Mouse (Mus musculus) adrenal gland, postnatal 10 days (tissue): ENCODE measurements around the gene Ranbp9. TPM values are rescaled to one million over a fixed set of nuclear protein-coding genes. Genes with fewer than 3 reads are reported as not detected.
"Not testable (repeated sequence)": the region's sequence is repeated elsewhere in the genome, so short reads cannot be mapped to it uniquely, and the experiment has no call there.

Experiments
- DNase-seq: peaks from one replicate; pipeline ENCODE4 v3.0.0; 2021; ENCODE audit warnings: mixed read lengths
- total RNA-seq, 2 experiments: library from RNA; stranded (reverse); gene quantifications; 2 replicates each; pipeline ENCODE4 v1.2.3; 2021

Ranbp9 gene
- total RNA-seq, 2 experiments from 2014 or later: 53.1 to 59.9 TPM

GRCm38 (mm10) chr13:43496660-43497059 lies 15.6 kb upstream of the Ranbp9 start:
- no peak for DNase-seq

- DNase-seq: no peak
Measured at GRCm38 (mm10) chr13:43495645-43496044, 14.6 kb upstream of the Ranbp9 start.

GRCm38 (mm10) chr13:43493725-43494124 lies 12.6 kb upstream of the Ranbp9 start:
- no peak for DNase-seq

GRCm38 (mm10) chr13:43493058-43493481 lies 12.0 kb upstream of the Ranbp9 start:
- DNase-seq: no peak

GRCm38 (mm10) chr13:43486501-43487213 lies 5.6 kb upstream of the Ranbp9 start:
- no peak for DNase-seq

- DNase-seq: no peak
Measured at GRCm38 (mm10) chr13:43485278-43485976, 4.3 kb upstream of the Ranbp9 start.

- no peak for DNase-seq
Measured at GRCm38 (mm10) chr13:43482782-43483181, 1.7 kb upstream of the Ranbp9 start.

- DNase-seq: peak; percentile 36
Measured at GRCm38 (mm10) chr13:43481859-43482245, 770 bp upstream of the Ranbp9 start.

- DNase-seq: no peak
Measured at GRCm38 (mm10) chr13:43480595-43480956, 506 bp downstream of the Ranbp9 start.

- peak; percentile 51 for DNase-seq
Measured at GRCm38 (mm10) chr13:43479767-43480571, 1.1 kb downstream of the Ranbp9 start.

- DNase-seq: no peak
Measured at GRCm38 (mm10) chr13:43479024-43479705, 1.9 kb downstream of the Ranbp9 start.

GRCm38 (mm10) chr13:43478586-43478985 lies 2.5 kb downstream of the Ranbp9 start:
- peak; percentile 38 for DNase-seq

GRCm38 (mm10) chr13:43477098-43477697 lies 3.9 kb downstream of the Ranbp9 start:
- no peak for DNase-seq

- DNase-seq: no peak
Measured at GRCm38 (mm10) chr13:43476226-43476625, 4.9 kb downstream of the Ranbp9 start.

GRCm38 (mm10) chr13:43474722-43475121 lies 6.4 kb downstream of the Ranbp9 start:
- no peak for DNase-seq

- DNase-seq: not testable (repeated sequence)
Measured at GRCm38 (mm10) chr13:43471861-43472260, 9.2 kb downstream of the Ranbp9 start.

- DNase-seq: no peak
Measured at GRCm38 (mm10) chr13:43469607-43470006, 11.5 kb downstream of the Ranbp9 start.

GRCm38 (mm10) chr13:43464605-43465004 lies 16.5 kb downstream of the Ranbp9 start:
- no peak for DNase-seq

- DNase-seq: no peak
Measured at GRCm38 (mm10) chr13:43457161-43457560, 23.9 kb downstream of the Ranbp9 start.

GRCm38 (mm10) chr13:43454431-43454830 lies 26.7 kb downstream of the Ranbp9 start:
- DNase-seq: no peak

- DNase-seq: no peak
Measured at GRCm38 (mm10) chr13:43452843-43453605, 28.1 kb downstream of the Ranbp9 start.
